Mouse (Mus musculus): ENCODE results near the gene Ilk. TPM values are rescaled to one million over a fixed set of nuclear protein-coding genes. Genes with fewer than 3 reads are reported as not detected.
"Not testable (repeated sequence)": the region's sequence is repeated elsewhere in the genome, so short reads cannot be mapped to it uniquely, and the experiment has no call there.

Ilk gene
- 10 to 100 TPM; 74.6 to 86.7 (median 79.5) TPM for total RNA-seq (2022)

GRCm38 (mm10) chr7:105736264-105736901 is at the start of gene Ilk:
TSS of gene Ilk (plus strand) at chr7:105736592.
- DNase-seq (ENCODE audit: low spot score), result peak; percentile 96

GRCm38 (mm10) chr7:105690875-105691274 is 45.5 kb upstream of the Ilk start:
- DNase-seq (ENCODE audit: low spot score), result no peak

- DNase-seq (ENCODE audit: low spot score), result no peak
Observed at GRCm38 (mm10) chr7:105703184-105703583, 33.2 kb upstream of the Ilk start.

- DNase-seq (ENCODE audit: low spot score), result no peak
Observed at GRCm38 (mm10) chr7:105703816-105704215, 32.6 kb upstream of the Ilk start.

- no peak for DNase-seq (ENCODE audit: low spot score)
Observed at GRCm38 (mm10) chr7:105708733-105709132, 27.7 kb upstream of the Ilk start.

- DNase-seq (ENCODE audit: low spot score), result no peak
Observed at GRCm38 (mm10) chr7:105715366-105715765, 21.0 kb upstream of the Ilk start.

- DNase-seq (ENCODE audit: low spot score), result no peak
Observed at GRCm38 (mm10) chr7:105721916-105722315, 14.5 kb upstream of the Ilk start.

- peak; percentile 75 for DNase-seq (ENCODE audit: low spot score)
Observed at GRCm38 (mm10) chr7:105726144-105726979, 10.0 kb upstream of the Ilk start.

- DNase-seq (ENCODE audit: low spot score), result no peak
Observed at GRCm38 (mm10) chr7:105726980-105727325, 9.4 kb upstream of the Ilk start.

GRCm38 (mm10) chr7:105728701-105729428 is 7.5 kb upstream of the Ilk start:
- DNase-seq (ENCODE audit: low spot score), result no peak

GRCm38 (mm10) chr7:105733836-105734235 is 2.6 kb upstream of the Ilk start:
- no peak for DNase-seq (ENCODE audit: low spot score)

GRCm38 (mm10) chr7:105734826-105735225 is 1.6 kb upstream of the Ilk start:
- DNase-seq (ENCODE audit: low spot score), result no peak

GRCm38 (mm10) chr7:105735464-105735863 is 928 bp upstream of the Ilk start:
- not testable (repeated sequence) for DNase-seq (ENCODE audit: low spot score)

GRCm38 (mm10) chr7:105736911-105737521 is 624 bp downstream of the Ilk start, which contains the start of gene Rrp8:
TSS of gene Rrp8 (minus strand) at chr7:105737385.
- peak; percentile 54 for DNase-seq (ENCODE audit: low spot score)

GRCm38 (mm10) chr7:105737648-105738047 is 1.3 kb downstream of the Ilk start:
- DNase-seq (ENCODE audit: low spot score), result no peak

- no peak for DNase-seq (ENCODE audit: low spot score)
Observed at GRCm38 (mm10) chr7:105738286-105738685, 1.9 kb downstream of the Ilk start.

- peak; percentile 89 for DNase-seq (ENCODE audit: low spot score)
Observed at GRCm38 (mm10) chr7:105738948-105739347, 2.6 kb downstream of the Ilk start.

GRCm38 (mm10) chr7:105740089-105740795 is 3.9 kb downstream of the Ilk start:
- no peak for DNase-seq (ENCODE audit: low spot score)

GRCm38 (mm10) chr7:105740851-105741250 is 4.5 kb downstream of the Ilk start:
- no peak for DNase-seq (ENCODE audit: low spot score)

GRCm38 (mm10) chr7:105741978-105742377 is 5.6 kb downstream of the Ilk start:
- no peak for DNase-seq (ENCODE audit: low spot score)

- DNase-seq (ENCODE audit: low spot score), result not testable (repeated sequence)
Observed at GRCm38 (mm10) chr7:105742539-105743215, 6.3 kb downstream of the Ilk start.

Data from heart, adult 8-10 months (tissue).